Comparison of ENCODE assay signal across 13 mouse cellular contexts in genomic region chr2:119355089-119355488, GRCm38 (mm10). TPM values are rescaled to one million over a fixed set of nuclear protein-coding genes. Genes with fewer than 3 reads are reported as not detected.
A peak's percentile ranks its signal among the peaks of the same experiment; 100 is the strongest.
DNase-seq lines count a peak whose midpoint lies in the region; ATAC-seq and TF ChIP-seq lines count a peak whose summit lies in the region.
"Had no signal": no experiment of that assay in that cellular context is flagged by ENCODE, and none has a peak within 500 bp of the region (broad histone marks: within the 10 kb centered on the region; RNA-seq: fewer than 3 reads in every experiment).

No protein-coding gene starts in this region.

- 61% methylated on average over 3 of the region's 3 CpGs for WGBS in forebrain, postnatal 0 days
- 82% methylated on average over 3 of the region's 3 CpGs for WGBS in forebrain, embryonic 11.5 days
- 81% methylated on average over 3 of the region's 3 CpGs for WGBS in forebrain, embryonic 12.5 days

- DNase-seq in forebrain, postnatal 0 days: peak; percentile 15
- no peak for DNase-seq in forebrain, embryonic 11.5 days (ENCODE audit: low spot score)
- peak; percentile 57 to 68 for DNase-seq in right cerebral cortex, postnatal 10 days (ENCODE audit: low spot score in 2 of 2)
- DNase-seq in right cerebral cortex, postnatal 4 days: no peak
- DNase-seq in gastrocnemius, postnatal 10 days: peak; percentile 64
- DNase-seq in urinary bladder, postnatal 4 days (ENCODE audit: low spot score in 2 of 2): no peak
- DNase-seq in lung, postnatal 10 days: no peak

- no peaks in the 10 kb centered on the region for H3K27me3 ChIP-seq in forebrain, postnatal 0 days (ENCODE audit: insufficient read depth, low read length)
- H3K27me3 ChIP-seq in forebrain, embryonic 11.5 days (ENCODE audit: control insufficient read depth, insufficient read depth, low read length): peaks cover 4% of the 10 kb centered on the region; the same call in 1 of the 2 replicates
- H3K27me3 ChIP-seq in forebrain, embryonic 12.5 days: peaks cover 21% of the 10 kb centered on the region

- no peak overlapping the region for H3K4me3 ChIP-seq in forebrain, postnatal 0 days (ENCODE audit: low read depth, low read length)
- no peak overlapping the region for H3K4me3 ChIP-seq in forebrain, embryonic 11.5 days (ENCODE audit: low read depth, low read length)
- H3K4me3 ChIP-seq in forebrain, embryonic 12.5 days (replicated peaks): no peak overlapping the region
- H3K4me3 ChIP-seq: forebrain, embryonic 10.5 days; hindbrain, embryonic 15.5 days; layer of hippocampus, adult 2 months; liver, embryonic 15.5 days had no signal

- no peak overlapping the region for H3K4me2 ChIP-seq in forebrain, postnatal 0 days (ENCODE audit: low read depth)
- H3K4me2 ChIP-seq in forebrain, embryonic 11.5 days (ENCODE audit: low read depth, low read length, severe bottlenecking): no peak overlapping the region
- no peak overlapping the region for H3K4me2 ChIP-seq in forebrain, embryonic 12.5 days
- H3K4me2 ChIP-seq: hindbrain, embryonic 15.5 days; liver, embryonic 15.5 days had no signal

- no peaks in the 10 kb centered on the region for H3K9me3 ChIP-seq in forebrain, postnatal 0 days (ENCODE audit: low read length)
- H3K9me3 ChIP-seq in forebrain, embryonic 11.5 days (ENCODE audit: control insufficient read depth, low read length): no peaks in the 10 kb centered on the region
- no peaks in the 10 kb centered on the region for H3K9me3 ChIP-seq in forebrain, embryonic 12.5 days
- H3K9me3 ChIP-seq: forebrain, embryonic 10.5 days; hindbrain, embryonic 15.5 days; liver, embryonic 15.5 days had no signal

- H3K4me1 ChIP-seq in forebrain, postnatal 0 days (ENCODE audit: insufficient read depth): peaks cover 6% of the 10 kb centered on the region; the same call in 1 of the 2 replicates
- peaks cover 3% of the 10 kb centered on the region for H3K4me1 ChIP-seq in forebrain, embryonic 11.5 days (replicated peaks; ENCODE audit: control insufficient read depth, insufficient read depth, low read length)
- H3K4me1 ChIP-seq in forebrain, embryonic 12.5 days: peaks cover 14% of the 10 kb centered on the region

- no peak for TF ChIP-seq CTCF in forebrain, postnatal 0 days (IDR thresholded peaks at IDR 0.05; ENCODE audit: low read depth)

- no peak overlapping the region for H3K9ac ChIP-seq in forebrain, postnatal 0 days
- H3K9ac ChIP-seq in forebrain, embryonic 11.5 days (ENCODE audit: low read length): no peak overlapping the region
- H3K9ac ChIP-seq in forebrain, embryonic 12.5 days: no peak overlapping the region
- H3K9ac ChIP-seq: hindbrain, embryonic 15.5 days; liver, embryonic 15.5 days had no signal

- no peak overlapping the region for H3K27ac ChIP-seq in forebrain, postnatal 0 days (ENCODE audit: low read depth, low read length)
- no peak overlapping the region for H3K27ac ChIP-seq in forebrain, embryonic 11.5 days (ENCODE audit: low read depth, low read length)
- H3K27ac ChIP-seq in forebrain, embryonic 12.5 days: no peak overlapping the region
- H3K27ac ChIP-seq: forebrain, embryonic 10.5 days; layer of hippocampus, adult 2 months; liver, embryonic 15.5 days had no signal

- no peaks in the 10 kb centered on the region for H3K36me3 ChIP-seq in forebrain, postnatal 0 days (ENCODE audit: insufficient read depth)
- H3K36me3 ChIP-seq in forebrain, embryonic 11.5 days (ENCODE audit: control insufficient read depth, insufficient read depth, low read length): no peaks in the 10 kb centered on the region
- H3K36me3 ChIP-seq in forebrain, embryonic 12.5 days (replicated peaks): no peaks in the 10 kb centered on the region
- H3K36me3 ChIP-seq: forebrain, embryonic 10.5 days had no signal

- ATAC-seq in forebrain, postnatal 0 days: no peak
- ATAC-seq in forebrain, embryonic 11.5 days (replicated peaks; ENCODE audit: low FRiP score): no peak
- ATAC-seq in forebrain, embryonic 12.5 days (ENCODE audit: low FRiP score): no peak
- ATAC-seq: midbrain, embryonic 16.5 days had no signal

RNA-seq across cellular contexts. Expression of gene Chac1, which starts 4.1 kb away (rescaled TPM):
- 8.7 and 20.4 TPM in 2 replicates for total RNA-seq in forebrain, postnatal 0 days (2014; rRNA removed)
- polyA plus RNA-seq in forebrain, postnatal 0 days (2015; fragmentation: Nextera tagmentation; extraction: Ambion mirVana): 5.7 and 9.1 TPM in 2 replicates
- polyA plus RNA-seq in forebrain, embryonic 11.5 days (2014; fragmentation: Nextera tagmentation; extraction: Ambion mirVana): 0.90 and 2.0 TPM in 2 replicates
- 10 to 100 TPM in 1 of 2 experiments, 1 to 10 TPM in 1; 7.0 to 18.8 TPM for total RNA-seq in gastrocnemius, postnatal 10 days (2021)
- 2.4 and 2.7 TPM in 2 replicates for polyA plus RNA-seq in forebrain, embryonic 12.5 days (2016; fragmentation: Nextera tagmentation; extraction: Ambion mirVana)

RNA-seq across cellular contexts. Expression of gene Dll4, which starts 29.5 kb away (rescaled TPM):
- total RNA-seq in forebrain, postnatal 0 days (2014; rRNA removed): 2.8 and 3.7 TPM in 2 replicates
- 2.3 and 2.4 TPM in 2 replicates for polyA plus RNA-seq in forebrain, postnatal 0 days (2015; fragmentation: Nextera tagmentation; extraction: Ambion mirVana)
- polyA plus RNA-seq in forebrain, embryonic 11.5 days (2014; fragmentation: Nextera tagmentation; extraction: Ambion mirVana): 2.8 and 3.7 TPM in 2 replicates
- total RNA-seq in gastrocnemius, postnatal 10 days (2021): 10 to 100 TPM; 12.6 to 12.9 TPM
- 3.5 and 3.8 TPM in 2 replicates for polyA plus RNA-seq in forebrain, embryonic 12.5 days (2016; fragmentation: Nextera tagmentation; extraction: Ambion mirVana)

Comparison
In these comparisons a context has a peak if more than half of its experiments do, and no peak if none do; other contexts are left out.
1. DNase-seq: peak in forebrain, postnatal 0 days (single experiment), right cerebral cortex, postnatal 10 days (2 of 2) and gastrocnemius, postnatal 10 days (single experiment); none in forebrain, embryonic 11.5 days (single experiment), right cerebral cortex, postnatal 4 days (single experiment), urinary bladder, postnatal 4 days (0 of 2) and lung, postnatal 10 days (single experiment).